Mouse (Mus musculus) ES-E14 (cell line): ENCODE results near the gene Mrps21. TPM values are rescaled to one million over a fixed set of nuclear protein-coding genes. Genes with fewer than 3 reads are reported as not detected.

Source experiments
- DNase-seq: peaks from one replicate; pipeline ENCODE4 v3.0.0-alpha.2; 2013; ENCODE audit warnings: low read depth, low spot score
- H3K27ac ChIP-seq: 2 replicates; pipeline ENCODE4 v1.5.1; 2012; ENCODE audit warnings: low read depth, mild to moderate bottlenecking, low read length, moderate library complexity, mixed read lengths; ENCODE audit not compliant: poor library complexity, insufficient read depth, severe bottlenecking
- H3K36me3 ChIP-seq: 2 replicates; pipeline ENCODE4 v1.6.1; 2012; ENCODE audit warnings: mild to moderate bottlenecking, low read length, moderate library complexity, mixed read lengths; ENCODE audit not compliant: control insufficient read depth, poor library complexity, insufficient read depth, severe bottlenecking
- H3K4me1 ChIP-seq, 2 experiments: fragments of 150-350 bp in 1 of 2; sonication (generic) in 1 of 2; 2 replicates each; pipeline ENCODE4 v1.6.1; 2012; ENCODE audit warnings: low read length in 2 of 2, mild to moderate bottlenecking in 1 of 2, mixed read lengths in 1 of 2; ENCODE audit not compliant: control insufficient read depth in 2 of 2, insufficient read depth in 2 of 2, poor library complexity in 1 of 2
- H3K4me3 ChIP-seq, 2 experiments: fragments of 150-350 bp in 1 of 2; sonication (generic) in 1 of 2; 2 replicates each; pipeline ENCODE4 v1.5.1; 2012; ENCODE audit warnings: low read length in 2 of 2, low read depth in 1 of 2, mild to moderate bottlenecking in 1 of 2, mixed read lengths in 1 of 2; ENCODE audit not compliant: insufficient read depth in 1 of 2, poor library complexity in 1 of 2, severe bottlenecking in 1 of 2
- H3K9ac ChIP-seq: 2 replicates; pipeline ENCODE4 v1.6.1; 2012; ENCODE audit warnings: low read depth, mild to moderate bottlenecking, low read length, mixed read lengths; ENCODE audit not compliant: poor library complexity, insufficient read depth, severe bottlenecking
- H3K9me3 ChIP-seq: fragments of 150-350 bp; sonication (generic); 2 replicates; pipeline ENCODE4 v1.6.1; 2012; ENCODE audit warnings: low read depth, mild to moderate bottlenecking, low read length; ENCODE audit not compliant: control insufficient read depth, insufficient read depth
- CHD2 ChIP-seq: IDR thresholded peaks from 2 replicates; pipeline ENCODE4 v1.6.1; 2014; ENCODE audit warnings: mild to moderate bottlenecking, low read depth, low read length, inconsistent platforms
- HCFC1 ChIP-seq: IDR thresholded peaks from 2 replicates; pipeline ENCODE4 v1.6.1; 2012; ENCODE audit warnings: low read length, inconsistent platforms, borderline replicate concordance; ENCODE audit not compliant: insufficient read depth
- MAFK ChIP-seq: IDR thresholded peaks from 2 replicates; pipeline ENCODE4 v1.6.1; 2014; ENCODE audit warnings: mild to moderate bottlenecking, low read depth, low read length, inconsistent platforms; ENCODE audit not compliant: insufficient read depth
- ZC3H11A ChIP-seq: IDR thresholded peaks from 2 replicates; pipeline ENCODE4 v1.6.1; 2012; ENCODE audit warnings: low read depth, mild to moderate bottlenecking, inconsistent platforms, low read length, borderline replicate concordance
- ZNF384 ChIP-seq: IDR thresholded peaks from 2 replicates; pipeline ENCODE4 v1.6.1; 2012; ENCODE audit warnings: low read depth, low read length, inconsistent platforms
- in situ Hi-C, 2 experiments: fragments of 600-800 bp; cut with MboI; formaldehyde crosslinking; loops; one replicate each; pipeline ENCODE4 v1.15.1; 2025; ENCODE audit warnings: low sequenced_read_pairs in 2 of 2, inconsistent platforms in 1 of 2; ENCODE audit not compliant: unreplicated experiment in 2 of 2
- total RNA-seq: library from RNA; depleted of rRNA; stranded (reverse); fragments of 300-350 nt; gene quantifications from 2 replicates; pipeline ENCODE4 v1.2.3, GENCODE M21; 2012

The Mrps21 gene
- total RNA-seq, 1 experiment = 224 TPM

GRCm38 (mm10) chr3:95829053-95829452 is 42.3 kb downstream of the Mrps21 start:
- Histone ChIP-seq H3K9ac (no peak overlapping the region), H3K4me3 (no peak overlapping the region), H3K4me1 (no peaks in the 10 kb centered on the region), H3K9me3 (no peaks in the 10 kb centered on the region), H3K27ac (no peak overlapping the region), H3K36me3 (peaks cover 33% of the 10 kb centered on the region)
- TF ChIP-seq ZNF384 (no peak), HCFC1 (no peak), ZC3H11A (no peak), MAFK (no peak), CHD2 (no peak)
- DNase-seq = no peak
- in situ Hi-C loops = loop anchor here (25.0 kb wide), 1 partner anchor 492 kb away; no protein-coding TSS in a partner anchor

GRCm38 (mm10) chr3:95826275-95826674 is 45.0 kb downstream of the Mrps21 start:
- in situ Hi-C loops = loop anchor here (25.0 kb wide), 1 partner anchor 489 kb away; no protein-coding TSS in a partner anchor

GRCm38 (mm10) chr3:95820046-95821010 is 51.0 kb downstream of the Mrps21 start:
- no peak for DNase-seq
- in situ Hi-C loops = no loop called here
- H3K4me1 ChIP-seq = 0 out of 4 replicates have a peak, but pooled peaks cover 0 to 3% of the 10 kb centered on the region in 2 experiments
- peak overlapping the region; percentile 96; the same call in 1 of the 2 replicates for H3K9ac ChIP-seq
- no peaks in the 10 kb centered on the region for H3K9me3 ChIP-seq
- H3K36me3 ChIP-seq = no peaks in the 10 kb centered on the region
- no peak for TF ChIP-seq ZC3H11A
- no peak for TF ChIP-seq HCFC1
- TF ChIP-seq CHD2 = no peak
- peak overlapping the region; percentile 60 to 78 for H3K4me3 ChIP-seq
- peak overlapping the region; percentile 92; the same call in 1 of the 2 replicates for H3K27ac ChIP-seq

More at GRCm38 (mm10) chr3:95826275-95826674, 45.0 kb downstream of the Mrps21 start:
- DNase-seq = no peak
- Histone ChIP-seq H3K9me3 (no peaks in the 10 kb centered on the region), H3K4me1 (no peaks in the 10 kb centered on the region), H3K9ac (no peak overlapping the region), H3K4me3 (no peak overlapping the region), H3K27ac (no peak overlapping the region), H3K36me3 (peaks cover 15% of the 10 kb centered on the region)
- peak; percentile 88 for TF ChIP-seq ZNF384
- TF ChIP-seq ZC3H11A = no peak

GRCm38 (mm10) chr3:95819351-95819985 is 51.9 kb downstream of the Mrps21 start:
- no peaks in the 10 kb centered on the region for H3K9me3 ChIP-seq
- peak; percentile 99 for DNase-seq
- no peaks in the 10 kb centered on the region for H3K36me3 ChIP-seq
- in situ Hi-C loops = no loop called here
- no peak for TF ChIP-seq ZC3H11A
- TF ChIP-seq ZNF384 = peak; percentile 7
- peak; percentile 56; the same call in 1 of the 2 replicates for TF ChIP-seq HCFC1
- H3K27ac ChIP-seq = peak overlapping the region; percentile 92
- 0 out of 4 replicates have a peak, but pooled peaks cover 0 to 3% of the 10 kb centered on the region in 2 experiments for H3K4me1 ChIP-seq
- H3K4me3 ChIP-seq = peak overlapping the region; percentile 70 to 87
- peak overlapping the region; percentile 96 for H3K9ac ChIP-seq
